Mouse (Mus musculus): ENCODE results near the gene Ak3.
"Not testable (repeated sequence)": the region's sequence is repeated elsewhere in the genome, so short reads cannot be mapped to it uniquely, and the experiment has no call there.

Ak3 gene

DNA sequence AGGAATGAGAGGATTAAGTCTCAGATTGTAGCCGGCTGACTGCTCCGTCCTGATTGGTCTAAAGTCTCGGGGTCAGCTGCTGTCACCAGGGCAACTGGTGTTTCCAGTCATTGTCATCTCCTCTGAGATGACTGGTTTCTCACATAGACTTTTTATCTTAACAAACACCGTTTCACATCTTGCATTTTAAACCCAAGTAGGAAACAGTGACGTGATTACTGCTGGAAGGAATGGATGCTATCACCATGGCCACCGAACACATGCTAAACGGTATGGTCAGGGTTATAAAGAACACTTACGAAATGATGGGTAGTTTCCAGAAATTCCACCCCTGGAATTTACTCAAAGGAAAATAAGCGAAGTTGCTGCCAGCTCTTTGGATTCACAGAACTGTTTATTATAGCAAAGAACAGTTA, 3.4 kb downstream of the Ak3 start:
- no peak for ATAC-seq (ENCODE audit: low TSS enrichment)

GRCm38 (mm10) chr19:29042647-29043046, 5.1 kb downstream of the Ak3 start:
- no peak for ATAC-seq (ENCODE audit: low TSS enrichment)

DNA sequence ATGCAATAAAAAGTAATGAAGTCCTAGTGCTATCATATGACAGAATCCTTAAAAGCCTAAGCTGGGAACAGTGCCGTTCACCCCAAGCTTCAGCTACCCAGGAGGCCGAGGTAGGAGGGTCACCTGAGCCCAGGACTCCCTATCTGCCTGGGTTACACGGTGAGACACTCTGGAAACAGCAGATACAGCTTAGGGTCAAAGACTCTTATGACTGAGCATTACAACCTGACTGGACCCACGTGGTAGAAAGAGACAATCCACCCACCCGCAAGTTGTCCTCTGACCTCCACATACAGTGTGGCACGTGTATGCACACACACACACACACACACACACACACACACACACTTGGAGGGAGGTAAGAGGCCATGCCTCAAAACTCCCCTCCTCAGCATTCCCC, 5.6 kb downstream of the Ak3 start:
- ATAC-seq (ENCODE audit: low TSS enrichment), result no peak

DNA sequence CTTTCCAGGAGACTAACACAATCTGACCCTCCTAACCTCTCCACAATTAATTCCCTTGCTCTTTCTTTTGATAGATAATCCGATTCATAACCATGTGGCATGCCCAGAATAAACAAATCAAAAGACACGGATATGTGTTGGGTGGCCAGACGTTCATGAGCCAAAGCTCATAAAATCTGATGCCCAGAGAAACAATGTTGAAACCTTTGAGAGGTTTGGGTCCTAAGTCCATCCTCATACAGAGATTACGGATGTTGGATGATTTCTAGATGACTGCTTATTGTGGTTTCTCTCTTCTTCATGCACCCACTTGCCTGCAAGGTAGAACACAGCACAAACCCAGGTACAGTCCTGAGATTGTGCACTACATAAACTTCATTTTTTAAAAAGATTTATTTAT, 7.6 kb downstream of the Ak3 start:
- ATAC-seq (ENCODE audit: low TSS enrichment), result no peak

- no peak for ATAC-seq (ENCODE audit: low TSS enrichment)
Measured at GRCm38 (mm10) chr19:29039334-29039733, 8.4 kb downstream of the Ak3 start.

DNA sequence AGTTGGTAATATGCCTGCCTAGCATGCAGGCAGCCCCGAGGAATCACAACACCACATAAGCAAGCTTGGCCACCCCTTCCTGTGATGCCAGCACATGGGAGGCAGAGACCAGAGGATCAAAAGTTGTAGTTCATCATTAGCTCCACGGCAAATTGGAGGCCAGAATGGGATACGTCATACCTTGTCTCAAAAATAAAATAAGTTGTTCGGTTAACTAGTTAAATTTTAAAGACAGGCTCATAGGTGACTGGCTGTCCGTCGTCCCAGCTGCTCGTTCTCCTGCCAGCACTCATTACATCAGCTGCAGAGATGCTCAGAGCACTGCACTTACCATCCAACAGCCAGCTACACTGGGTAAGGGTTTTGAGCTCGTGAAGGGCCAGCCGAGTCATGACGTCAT, 10.2 kb downstream of the Ak3 start:
- no peak for ATAC-seq (ENCODE audit: low TSS enrichment)

- ATAC-seq (ENCODE audit: low TSS enrichment), result no peak
Measured at GRCm38 (mm10) chr19:29037026-29037425, 10.7 kb downstream of the Ak3 start.

- no peak for ATAC-seq (ENCODE audit: low TSS enrichment)
Measured at GRCm38 (mm10) chr19:29032662-29033061, 15.1 kb downstream of the Ak3 start.

DNA sequence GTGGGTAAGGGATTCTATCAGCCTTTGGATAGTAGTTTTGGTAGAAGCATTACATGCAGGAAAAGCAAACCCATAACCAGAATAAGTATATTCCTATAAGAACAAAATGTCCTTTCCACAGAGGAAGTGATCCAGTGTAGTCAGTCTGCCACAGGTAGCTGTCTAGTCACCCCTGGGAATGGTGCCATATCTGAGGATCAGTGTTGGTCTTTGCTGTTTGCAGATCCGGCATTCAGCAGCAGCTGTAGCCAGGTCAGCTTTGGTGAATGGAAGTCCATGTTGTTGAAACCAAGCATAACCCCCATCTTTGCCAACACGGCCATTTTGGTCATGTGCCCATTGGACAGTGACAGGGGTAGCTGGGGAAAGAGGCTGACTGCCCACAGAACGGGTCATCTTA, 16.0 kb downstream of the Ak3 start:
- ATAC-seq (ENCODE audit: low TSS enrichment), result no peak

GRCm38 (mm10) chr19:29024391-29024947, 23.3 kb downstream of the Ak3 start:
- ATAC-seq (ENCODE audit: low TSS enrichment), result peak; percentile 50; the same call in 1 of the 2 replicates

DNA sequence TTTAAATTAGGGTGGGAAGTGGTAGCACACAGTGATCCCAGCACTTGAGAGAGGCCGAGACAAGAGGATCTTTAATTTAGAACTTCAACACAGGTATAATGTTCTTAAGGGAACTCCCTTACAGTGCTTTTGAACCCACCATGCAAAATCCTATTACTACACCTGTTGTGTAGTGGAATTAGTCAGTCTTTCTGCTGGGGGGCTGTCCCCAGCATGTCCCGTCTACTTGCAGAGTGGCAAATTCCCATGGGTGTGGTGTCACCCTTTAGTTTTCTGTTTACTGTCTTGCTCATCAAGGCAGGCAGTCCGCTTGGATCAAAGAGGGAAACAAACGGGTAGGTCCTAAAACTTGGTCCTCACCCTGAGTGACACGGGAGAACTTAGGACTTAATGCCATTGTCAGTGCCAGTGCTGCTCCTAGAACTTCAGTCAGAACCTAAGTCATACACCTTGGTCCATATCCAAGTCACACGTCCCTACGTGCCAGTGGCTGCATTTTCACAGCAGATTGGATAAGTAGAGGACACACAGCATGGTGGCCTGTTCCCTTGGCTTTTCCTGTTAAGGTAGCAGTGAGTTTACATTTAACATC, 25.9 kb downstream of the Ak3 start:
- no peak for ATAC-seq (ENCODE audit: low TSS enrichment)

DNA sequence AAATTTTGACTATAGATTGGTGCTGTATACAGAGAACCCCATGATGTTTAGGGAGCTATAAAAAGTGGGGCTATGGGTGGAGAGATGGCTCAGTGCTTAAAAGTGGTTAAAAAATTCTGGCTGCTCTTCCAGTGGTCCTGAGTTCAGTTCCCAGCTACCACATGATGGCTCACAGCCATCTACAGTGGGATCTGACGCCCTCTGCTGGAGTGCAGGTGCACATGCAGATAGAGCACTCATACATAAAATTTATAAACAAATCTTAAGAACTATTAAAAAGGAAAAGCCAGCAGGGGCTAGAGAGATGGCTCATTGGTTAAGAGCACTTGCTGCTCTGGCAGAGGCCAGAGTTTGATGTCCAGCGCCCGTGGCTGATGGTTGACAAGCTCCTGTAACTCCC, 28.1 kb downstream of the Ak3 start:
- no peak for ATAC-seq (ENCODE audit: low TSS enrichment)

GRCm38 (mm10) chr19:29016786-29017185, 31.0 kb downstream of the Ak3 start:
- no peak for ATAC-seq (ENCODE audit: low TSS enrichment)

GRCm38 (mm10) chr19:29016204-29016765, 31.5 kb downstream of the Ak3 start:
- ATAC-seq (ENCODE audit: low TSS enrichment), result no peak

- peak; percentile 43; the same call in 1 of the 2 replicates for ATAC-seq (ENCODE audit: low TSS enrichment)
Measured at GRCm38 (mm10) chr19:29015410-29016203, 32.2 kb downstream of the Ak3 start.

DNA sequence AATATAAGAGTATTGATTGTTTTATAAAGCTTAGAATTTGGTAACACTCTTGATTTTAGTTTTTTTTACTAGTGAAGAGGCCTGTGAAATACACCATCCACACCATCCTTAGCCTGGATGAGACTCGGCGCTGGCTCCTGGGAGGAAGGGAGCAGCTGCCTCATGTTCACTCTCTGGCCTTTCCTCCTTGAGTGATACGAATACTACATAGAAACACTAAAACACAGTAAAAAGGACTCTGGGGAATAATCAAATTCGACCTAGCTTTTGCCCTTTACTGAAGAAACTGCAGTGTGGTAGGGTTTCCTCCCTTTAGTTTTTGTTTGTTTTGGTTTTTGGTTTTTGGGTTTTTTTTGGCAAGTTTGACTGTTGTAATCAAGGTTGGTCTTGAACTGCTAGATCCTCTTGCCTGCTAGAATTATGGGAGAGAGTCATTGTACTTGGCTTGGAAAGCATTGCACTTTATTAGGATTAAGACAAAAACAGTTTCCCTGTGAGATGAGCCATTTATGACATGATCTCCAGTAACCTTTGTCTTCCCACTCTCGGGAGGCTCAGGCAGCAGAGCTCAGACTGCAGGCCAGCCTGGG, 33.2 kb downstream of the Ak3 start:
- ATAC-seq (ENCODE audit: low TSS enrichment), result no peak

GRCm38 (mm10) chr19:29011355-29011990, 36.3 kb downstream of the Ak3 start:
- peak; percentile 74 for ATAC-seq (ENCODE audit: low TSS enrichment)

DNA sequence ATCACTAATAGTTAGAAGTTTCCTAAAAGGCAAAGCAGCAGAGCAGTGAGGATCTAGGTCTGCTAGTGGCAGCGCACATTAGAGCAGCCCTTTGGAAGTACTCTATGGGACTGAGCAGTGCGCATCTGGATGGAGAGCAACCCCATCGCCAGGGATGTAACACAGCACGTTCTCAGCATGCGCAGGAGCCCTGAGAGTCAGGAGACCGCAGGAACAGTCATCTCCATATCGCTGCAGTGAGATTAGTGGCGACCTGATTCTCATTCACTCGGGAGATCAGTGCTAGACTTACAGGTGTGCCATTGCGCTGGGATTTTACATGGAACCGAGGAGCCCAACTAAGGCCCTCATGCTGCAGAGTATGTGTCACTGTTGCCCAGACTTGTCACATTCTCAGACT, 38.7 kb downstream of the Ak3 start:
- no peak for ATAC-seq (ENCODE audit: low TSS enrichment)

DNA sequence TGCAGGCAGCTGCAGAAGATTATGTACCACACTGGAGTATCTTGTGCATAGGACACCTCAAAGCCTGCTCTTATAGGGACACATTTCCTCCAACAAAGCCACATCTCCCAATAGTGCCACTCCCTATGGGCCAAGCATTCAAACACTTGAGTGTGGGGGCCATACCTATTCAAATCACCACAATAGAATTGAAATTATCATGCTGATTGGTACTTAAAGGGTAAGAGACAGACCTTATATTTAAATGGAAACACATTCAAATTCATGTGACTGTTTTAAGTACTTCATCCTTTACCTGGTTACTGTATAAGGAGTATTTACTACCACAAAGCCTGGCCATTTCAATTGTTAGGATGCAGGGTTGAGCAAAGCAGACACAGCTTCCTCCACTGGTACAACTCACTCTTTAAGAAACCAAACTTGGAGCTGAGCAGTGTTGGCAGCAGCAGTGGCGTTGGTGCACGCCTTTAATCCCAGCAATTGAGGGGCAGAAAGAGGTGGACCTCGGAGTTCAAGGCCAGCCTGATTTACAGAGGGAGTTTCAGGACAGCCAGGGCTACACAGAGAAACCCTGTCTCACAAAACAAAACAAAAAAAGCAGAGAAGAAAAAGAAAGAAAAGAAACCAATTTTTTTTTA, 39.6 kb downstream of the Ak3 start:
- no peak for ATAC-seq (ENCODE audit: low TSS enrichment)

DNA sequence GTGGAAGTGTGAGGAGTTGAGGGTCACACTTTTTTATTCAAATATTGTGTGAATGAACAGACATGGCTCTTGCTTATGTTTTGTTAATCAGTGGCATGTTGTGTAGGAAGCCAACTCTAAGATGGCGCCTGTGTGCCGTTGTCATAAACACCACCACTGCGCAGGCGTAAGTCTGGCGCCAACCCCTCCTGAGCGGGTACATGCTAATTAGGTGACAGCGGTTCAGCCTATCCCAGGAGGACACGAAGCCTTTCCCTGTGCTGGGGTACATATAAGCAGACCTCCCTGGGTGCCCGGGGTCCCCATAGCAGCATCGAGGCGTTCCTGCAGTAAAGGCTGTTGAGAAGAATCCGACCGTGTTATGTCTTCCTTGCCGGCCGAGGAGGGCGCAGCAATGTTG, 47.4 kb downstream of the Ak3 start:
- not testable (repeated sequence) for ATAC-seq (ENCODE audit: low TSS enrichment)

GRCm38 (mm10) chr19:28997976-28998630, 49.7 kb downstream of the Ak3 start:
- ATAC-seq (ENCODE audit: low TSS enrichment), result no peak

Data from frontal cortex, adult (tissue).